Mouse (Mus musculus) stomach, postnatal 0 days (tissue): ENCODE measurements around the gene Clcc1.

Experiments used
- CTCF ChIP-seq: IDR thresholded peaks from 2 replicates; pipeline ENCODE4 v1.5.1; 2016; ENCODE audit warnings: antibody characterized with exemption, low read depth, mild to moderate bottlenecking, moderate library complexity
- EP300 ChIP-seq: optimal IDR thresholded peaks from 2 replicates; pipeline ENCODE3; 2016; ENCODE audit warnings: antibody characterized with exemption

DNA sequence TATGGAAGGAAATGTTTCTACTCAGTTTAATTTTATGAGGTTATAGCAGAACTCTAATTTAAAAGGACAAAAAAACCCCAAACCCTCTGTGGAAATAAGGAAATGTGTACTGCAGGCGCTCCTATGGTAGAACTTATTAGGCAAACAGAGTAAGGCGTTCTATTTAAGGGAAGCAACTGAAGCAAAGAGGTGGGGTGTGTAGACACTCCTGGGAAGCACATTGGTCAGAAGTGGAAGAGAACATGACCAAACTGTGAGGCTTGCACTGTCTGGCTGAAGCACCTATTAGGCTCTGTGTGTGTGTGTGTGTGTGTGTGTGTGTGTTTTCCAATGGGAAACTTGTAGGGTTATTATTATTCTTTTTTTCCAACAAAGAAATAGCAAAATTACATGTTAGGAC is 65.6 kb downstream of the Clcc1 start:
- TF ChIP-seq CTCF: no peak
- TF ChIP-seq EP300: no peak
